Mouse (Mus musculus) embryonic facial prominence, embryonic 11.5 days (tissue): ENCODE results near the gene Mfsd9. TPM values are rescaled to one million over a fixed set of nuclear protein-coding genes. Genes with fewer than 3 reads are reported as not detected.

ENCODE experiments used
- ATAC-seq: fragments of 200-750 bp; cut with Nextera tagmentation; replicated peaks from 2 replicates; pipeline ENCODE4 v1.8.0; 2017; ENCODE audit warnings: low read depth; ENCODE audit not compliant: insufficient number of reproducible peaks, low FRiP score, low TSS enrichment
- DNase-seq: peaks from one replicate; pipeline ENCODE4 v3.0.0-alpha.2; 2015; ENCODE audit warnings: low spot score
- H3K27ac ChIP-seq: fragments of 300-500 bp; sonication (generic); replicated peaks from 2 replicates; pipeline ENCODE4 v1.5.1; 2014; ENCODE audit warnings: mild to moderate bottlenecking, low read depth, low read length, control low read depth
- H3K27me3 ChIP-seq: fragments of 300-500 bp; sonication (generic); 2 replicates; pipeline ENCODE4 v1.6.1; 2014; ENCODE audit warnings: mild to moderate bottlenecking, low read length, moderate library complexity, mixed read lengths; ENCODE audit not compliant: control insufficient read depth, insufficient read depth
- H3K36me3 ChIP-seq: fragments of 300-500 bp; sonication (generic); replicated peaks from 2 replicates; pipeline ENCODE4 v1.6.1; 2014; ENCODE audit warnings: low read depth, mild to moderate bottlenecking, low read length, moderate library complexity, mixed read lengths; ENCODE audit not compliant: control insufficient read depth, insufficient read depth
- H3K4me1 ChIP-seq: fragments of 300-500 bp; sonication (generic); 2 replicates; pipeline ENCODE4 v1.6.1; 2014; ENCODE audit warnings: low read length, mixed read lengths; ENCODE audit not compliant: control insufficient read depth, insufficient read depth
- H3K4me2 ChIP-seq: fragments of 300-500 bp; sonication (generic); 2 replicates; pipeline ENCODE4 v1.6.1; 2014; ENCODE audit warnings: low read depth, mild to moderate bottlenecking, control low read depth, low read length, moderate library complexity
- H3K4me3 ChIP-seq: fragments of 300-500 bp; sonication (generic); 2 replicates; pipeline ENCODE4 v1.5.1; 2014; ENCODE audit warnings: low read depth, low read length, control low read depth
- H3K9ac ChIP-seq: fragments of 300-500 bp; sonication (generic); replicated peaks from 2 replicates; pipeline ENCODE4 v1.6.1; 2014; ENCODE audit warnings: mild to moderate bottlenecking, control low read depth, low read length
- H3K9me3 ChIP-seq: fragments of 300-500 bp; sonication (generic); replicated peaks from 2 replicates; pipeline ENCODE4 v1.6.1; 2016; ENCODE audit warnings: mild to moderate bottlenecking, low read length, inconsistent platforms, mixed read lengths; ENCODE audit not compliant: control insufficient read depth
- WGBS: fragments of 180-500 bp; shearing (Covaris S2); extraction: QIAGEN DNeasy Blood & Tissue Kit; methylation state at CpG from one replicate; pipeline ENCODE4 v1.1.7; 2014; 5-methylcytosine and 5-hydroxymethylcytosine counted together
- polyA plus RNA-seq: library from polyadenylated mRNA; unstranded; fragments of >200 nt; fragmentation: Nextera tagmentation; extraction: Ambion mirVana; gene quantifications from 2 replicates; pipeline ENCODE4 v1.2.1, GENCODE M21; 2014

Mfsd9 gene
- polyA plus RNA-seq, 1 experiment from 2014 or later = 3.8 TPM

DNA sequence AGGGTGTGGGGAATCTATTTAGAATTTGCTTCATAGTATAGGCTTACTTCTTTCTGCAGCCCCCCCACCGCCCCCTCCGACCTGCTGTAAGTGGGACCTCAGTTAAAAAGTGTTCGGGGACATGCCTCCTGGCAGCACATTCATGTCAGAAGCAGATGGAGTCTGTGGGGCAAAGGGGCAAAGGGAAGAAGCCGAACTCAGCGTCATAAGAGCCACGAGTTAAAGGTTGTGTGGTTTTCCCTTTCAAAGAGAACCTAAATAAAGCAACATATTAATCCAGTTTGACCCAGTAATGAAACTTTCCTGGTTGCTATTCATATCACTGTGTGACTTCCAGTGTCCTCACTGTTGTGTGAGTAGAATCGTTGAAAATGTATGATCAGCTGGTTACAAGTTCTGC lies 63.1 kb downstream of the Mfsd9 start:
- no peak overlapping the region for H3K4me2 ChIP-seq
- no peak for ATAC-seq
- 85% methylated on average over 7 of the region's 7 CpGs for WGBS
- no peaks in the 10 kb centered on the region for H3K36me3 ChIP-seq
- H3K27ac ChIP-seq = no peak overlapping the region
- no peak overlapping the region for H3K4me3 ChIP-seq
- no peaks in the 10 kb centered on the region for H3K27me3 ChIP-seq
- H3K9me3 ChIP-seq = no peaks in the 10 kb centered on the region
- no peak overlapping the region for H3K9ac ChIP-seq
- no peak for DNase-seq
- no peaks in the 10 kb centered on the region for H3K4me1 ChIP-seq

DNA sequence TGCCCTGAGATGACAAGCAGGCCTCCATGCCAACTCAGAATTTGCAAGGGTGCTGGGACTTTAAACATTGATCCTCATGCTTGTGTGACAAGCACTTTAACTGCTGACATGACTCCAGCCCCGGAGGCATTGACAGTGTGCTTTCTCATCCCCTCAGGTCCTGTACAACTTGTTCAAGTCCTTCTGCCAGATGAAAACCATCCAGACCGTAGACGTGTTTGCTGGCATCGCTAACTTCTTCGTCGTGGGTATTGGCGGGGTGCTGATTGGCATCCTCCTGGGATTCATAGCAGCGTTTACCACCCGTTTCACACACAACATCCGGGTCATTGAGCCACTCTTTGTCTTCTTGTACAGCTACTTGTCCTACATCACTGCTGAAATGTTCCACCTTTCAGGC lies 64.4 kb downstream of the Mfsd9 start:
- ATAC-seq = no peak
- Histone ChIP-seq H3K27me3 (no peaks in the 10 kb centered on the region), H3K9ac (no peak overlapping the region), H3K9me3 (no peaks in the 10 kb centered on the region), H3K36me3 (no peaks in the 10 kb centered on the region), H3K4me2 (no peak overlapping the region), H3K4me1 (no peaks in the 10 kb centered on the region), H3K4me3 (no peak overlapping the region), H3K27ac (no peak overlapping the region)
- no peak for DNase-seq
- 84% methylated on average over 10 of the region's 10 CpGs for WGBS

Other genes with a start within 250 kb of the Mfsd9 start
- not detected in 2 replicates for gene Slc9a4, start 210.6 kb downstream of the Mfsd9 start, polyA plus RNA-seq
- gene Slc9a2, start 110.1 kb downstream of the Mfsd9 start, polyA plus RNA-seq = 0.08 and 0.11 TPM in 2 replicates
- gene Tmem182, start 14.9 kb upstream of the Mfsd9 start, polyA plus RNA-seq = 0.17 and 0.36 TPM in 2 replicates